Mouse (Mus musculus) cerebellum, adult 2 months (tissue): ENCODE data around the gene Traf3ip2.

ENCODE experiments used
- CTCF ChIP-seq: fragments of 200-500 bp; IDR thresholded peaks from 2 replicates; pipeline ENCODE4 v1.5.1; 2011; ENCODE audit warnings: low read depth, mild to moderate bottlenecking, control low read depth, low read length, moderate library complexity, borderline replicate concordance; ENCODE audit not compliant: insufficient read depth
- POLR2A ChIP-seq: fragments of 200-500 bp; IDR thresholded peaks from 2 replicates; pipeline ENCODE4 v1.6.1; 2011; ENCODE audit warnings: low read length, control low read depth, borderline replicate concordance; ENCODE audit not compliant: insufficient read depth

DNA sequence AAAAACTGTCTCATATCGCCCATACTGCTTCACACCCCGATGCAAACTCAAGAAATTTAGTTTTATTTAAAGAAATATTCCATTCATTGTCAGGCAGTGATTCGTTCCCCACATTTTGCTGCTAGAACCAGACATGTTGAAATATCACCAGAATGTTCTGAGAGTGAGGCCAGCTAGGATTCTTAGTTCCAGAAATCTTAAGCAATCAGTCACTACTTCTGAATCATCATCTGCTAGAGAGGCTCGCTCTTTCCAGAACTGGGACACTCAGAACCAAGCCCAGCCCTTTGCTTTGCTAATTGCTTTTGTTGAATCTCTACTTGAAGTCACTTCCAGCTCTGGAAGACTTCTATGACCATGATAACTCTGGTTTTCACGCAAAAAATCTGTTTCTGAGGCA lies 27.0 kb downstream of the Traf3ip2 start:
- TF ChIP-seq CTCF = no peak
- TF ChIP-seq POLR2A = no peak
